Mouse (Mus musculus): ENCODE measurements around the gene Rab37. TPM values are rescaled to one million over a fixed set of nuclear protein-coding genes. Genes with fewer than 3 reads are reported as not detected.

Rab37 gene
- polyA plus RNA-seq, 1 experiment from 2014 or later, result 1.5 TPM

- H3K36me3 ChIP-seq (ENCODE audit: control insufficient read depth, insufficient read depth, low read length), result no peaks in the 10 kb centered on the region
- H3K27me3 ChIP-seq (ENCODE audit: control insufficient read depth, insufficient read depth, low read depth, low read length), result no peaks in the 10 kb centered on the region
- no peak overlapping the region for H3K4me3 ChIP-seq (ENCODE audit: low read length)
- H3K9me3 ChIP-seq (ENCODE audit: control insufficient read depth, low read length), result no peaks in the 10 kb centered on the region
- H3K9ac ChIP-seq (ENCODE audit: low read length), result no peak overlapping the region
- H3K27ac ChIP-seq (ENCODE audit: low read length), result no peak overlapping the region
- 80% methylated on average over 6 of the region's 6 CpGs for WGBS
- no peak for ATAC-seq (ENCODE audit: low read depth)
- no peak overlapping the region for H3K4me2 ChIP-seq (ENCODE audit: low read depth, low read length)
- H3K4me1 ChIP-seq (replicated peaks; ENCODE audit: control insufficient read depth, insufficient read depth, low read length), result peaks cover 11% of the 10 kb centered on the region
Measured at GRCm38 (mm10) chr11:115189304-115189703, 98.1 kb downstream of the Rab37 start.

- Histone ChIP-seq H3K36me3 (ENCODE audit: control insufficient read depth, insufficient read depth, low read length) (0 out of 2 replicates have a peak, but pooled peaks cover under 1% of the 10 kb centered on the region), H3K4me1 (replicated peaks; ENCODE audit: control insufficient read depth, insufficient read depth, low read length) (peaks cover 11% of the 10 kb centered on the region), H3K27me3 (ENCODE audit: control insufficient read depth, insufficient read depth, low read depth, low read length) (no peaks in the 10 kb centered on the region), H3K9me3 (ENCODE audit: control insufficient read depth, low read length) (no peaks in the 10 kb centered on the region), H3K27ac (ENCODE audit: low read length) (peak overlapping the region; percentile 67), H3K4me2 (ENCODE audit: low read depth, low read length) (no peak overlapping the region), H3K4me3 (ENCODE audit: low read length) (no peak overlapping the region), H3K9ac (ENCODE audit: low read length) (0 out of 2 replicates have a peak overlapping the region, but pooled peaks have one; percentile 28)
- peak; percentile 37 for ATAC-seq (ENCODE audit: low read depth)
- WGBS, result 37% methylated on average over 9 of the region's 9 CpGs
Measured at GRCm38 (mm10) chr11:115192180-115192579, 100.9 kb downstream of the Rab37 start.

- H3K36me3 ChIP-seq (ENCODE audit: control insufficient read depth, insufficient read depth, low read length), result peaks cover 2% of the 10 kb centered on the region; the same call in 1 of the 2 replicates
- no peak for ATAC-seq (ENCODE audit: low read depth)
- no peaks in the 10 kb centered on the region for H3K9me3 ChIP-seq (ENCODE audit: control insufficient read depth, low read length)
- H3K4me1 ChIP-seq (replicated peaks; ENCODE audit: control insufficient read depth, insufficient read depth, low read length), result peaks cover 5% of the 10 kb centered on the region; the same call in 1 of the 2 replicates
- WGBS, result 72% methylated on average over 6 of the region's 6 CpGs
- no peak overlapping the region for H3K4me3 ChIP-seq (ENCODE audit: low read length)
- no peak overlapping the region for H3K27ac ChIP-seq (ENCODE audit: low read length)
- H3K9ac ChIP-seq (ENCODE audit: low read length), result no peak overlapping the region
- H3K4me2 ChIP-seq (ENCODE audit: low read depth, low read length), result no peak overlapping the region
- no peaks in the 10 kb centered on the region for H3K27me3 ChIP-seq (ENCODE audit: control insufficient read depth, insufficient read depth, low read depth, low read length)
Measured at GRCm38 (mm10) chr11:115194693-115195092, 103.5 kb downstream of the Rab37 start.

GRCm38 (mm10) chr11:115195933-115196332, 104.7 kb downstream of the Rab37 start:
- Histone ChIP-seq H3K9ac (ENCODE audit: low read length) (no peak overlapping the region), H3K4me1 (replicated peaks; ENCODE audit: control insufficient read depth, insufficient read depth, low read length) (peaks cover 5% of the 10 kb centered on the region; the same call in 1 of the 2 replicates), H3K36me3 (ENCODE audit: control insufficient read depth, insufficient read depth, low read length) (peaks cover 2% of the 10 kb centered on the region; the same call in 1 of the 2 replicates), H3K4me3 (ENCODE audit: low read length) (no peak overlapping the region), H3K27me3 (ENCODE audit: control insufficient read depth, insufficient read depth, low read depth, low read length) (no peaks in the 10 kb centered on the region), H3K9me3 (ENCODE audit: control insufficient read depth, low read length) (no peaks in the 10 kb centered on the region), H3K27ac (ENCODE audit: low read length) (no peak overlapping the region), H3K4me2 (ENCODE audit: low read depth, low read length) (no peak overlapping the region)
- no peak for ATAC-seq (ENCODE audit: low read depth)
- WGBS, result 58% methylated on average over 5 of the region's 5 CpGs

GRCm38 (mm10) chr11:115197558-115197957, 106.3 kb downstream of the Rab37 start:
- Histone ChIP-seq H3K4me3 (ENCODE audit: low read length) (no peak overlapping the region), H3K4me2 (ENCODE audit: low read depth, low read length) (no peak overlapping the region), H3K27me3 (ENCODE audit: control insufficient read depth, insufficient read depth, low read depth, low read length) (no peaks in the 10 kb centered on the region), H3K4me1 (replicated peaks; ENCODE audit: control insufficient read depth, insufficient read depth, low read length) (no peaks in the 10 kb centered on the region), H3K9me3 (ENCODE audit: control insufficient read depth, low read length) (no peaks in the 10 kb centered on the region), H3K36me3 (ENCODE audit: control insufficient read depth, insufficient read depth, low read length) (peaks cover 4% of the 10 kb centered on the region; the same call in 1 of the 2 replicates), H3K27ac (ENCODE audit: low read length) (no peak overlapping the region), H3K9ac (ENCODE audit: low read length) (no peak overlapping the region)
- 71% methylated on average over 8 of the region's 8 CpGs for WGBS
- ATAC-seq (ENCODE audit: low read depth), result no peak

GRCm38 (mm10) chr11:115198932-115199384, 107.7 kb downstream of the Rab37 start:
- no peak overlapping the region for H3K4me3 ChIP-seq (ENCODE audit: low read length)
- H3K9ac ChIP-seq (ENCODE audit: low read length), result no peak overlapping the region
- no peak overlapping the region for H3K27ac ChIP-seq (ENCODE audit: low read length)
- peaks cover 4% of the 10 kb centered on the region; the same call in 1 of the 2 replicates for H3K36me3 ChIP-seq (ENCODE audit: control insufficient read depth, insufficient read depth, low read length)
- WGBS, result 41% methylated on average over 12 of the region's 12 CpGs
- no peaks in the 10 kb centered on the region for H3K4me1 ChIP-seq (replicated peaks; ENCODE audit: control insufficient read depth, insufficient read depth, low read length)
- no peaks in the 10 kb centered on the region for H3K9me3 ChIP-seq (ENCODE audit: control insufficient read depth, low read length)
- no peak for ATAC-seq (ENCODE audit: low read depth)
- no peak overlapping the region for H3K4me2 ChIP-seq (ENCODE audit: low read depth, low read length)
- no peaks in the 10 kb centered on the region; the same call in 1 of the 2 replicates for H3K27me3 ChIP-seq (ENCODE audit: control insufficient read depth, insufficient read depth, low read depth, low read length)

- H3K27ac ChIP-seq (ENCODE audit: low read length), result no peak overlapping the region
- H3K4me3 ChIP-seq (ENCODE audit: low read length), result no peak overlapping the region
- H3K4me1 ChIP-seq (replicated peaks; ENCODE audit: control insufficient read depth, insufficient read depth, low read length), result no peaks in the 10 kb centered on the region
- peaks cover 4% of the 10 kb centered on the region; the same call in 1 of the 2 replicates for H3K36me3 ChIP-seq (ENCODE audit: control insufficient read depth, insufficient read depth, low read length)
- H3K9ac ChIP-seq (ENCODE audit: low read length), result no peak overlapping the region
- H3K4me2 ChIP-seq (ENCODE audit: low read depth, low read length), result no peak overlapping the region
- H3K27me3 ChIP-seq (ENCODE audit: control insufficient read depth, insufficient read depth, low read depth, low read length), result no peaks in the 10 kb centered on the region; the same call in 1 of the 2 replicates
- H3K9me3 ChIP-seq (ENCODE audit: control insufficient read depth, low read length), result no peaks in the 10 kb centered on the region
- no peak for ATAC-seq (ENCODE audit: low read depth)
- 85% methylated on average over 4 of the region's 4 CpGs for WGBS
Measured at GRCm38 (mm10) chr11:115200520-115200919, 109.3 kb downstream of the Rab37 start.

- H3K4me1 ChIP-seq (replicated peaks; ENCODE audit: control insufficient read depth, insufficient read depth, low read length), result no peaks in the 10 kb centered on the region
- H3K27me3 ChIP-seq (ENCODE audit: control insufficient read depth, insufficient read depth, low read depth, low read length), result no peaks in the 10 kb centered on the region; the same call in 1 of the 2 replicates
- H3K27ac ChIP-seq (ENCODE audit: low read length), result no peak overlapping the region
- no peaks in the 10 kb centered on the region for H3K9me3 ChIP-seq (ENCODE audit: control insufficient read depth, low read length)
- no peak overlapping the region for H3K4me2 ChIP-seq (ENCODE audit: low read depth, low read length)
- H3K36me3 ChIP-seq (ENCODE audit: control insufficient read depth, insufficient read depth, low read length), result peaks cover 2% of the 10 kb centered on the region; the same call in 1 of the 2 replicates
- no peak overlapping the region for H3K9ac ChIP-seq (ENCODE audit: low read length)
- H3K4me3 ChIP-seq (ENCODE audit: low read length), result no peak overlapping the region
- peak; percentile 83 for ATAC-seq (ENCODE audit: low read depth)
- WGBS, result 14% methylated on average over 12 of the region's 12 CpGs
Measured at GRCm38 (mm10) chr11:115202316-115202715, 111.1 kb downstream of the Rab37 start.

- no peak overlapping the region for H3K4me2 ChIP-seq (ENCODE audit: low read depth, low read length)
- WGBS, result 90% methylated on average over 9 of the region's 9 CpGs
- no peak overlapping the region for H3K4me3 ChIP-seq (ENCODE audit: low read length)
- no peak; the same call in 1 of the 2 replicates for ATAC-seq (ENCODE audit: low read depth)
- H3K27ac ChIP-seq (ENCODE audit: low read length), result no peak overlapping the region
- no peaks in the 10 kb centered on the region for H3K4me1 ChIP-seq (replicated peaks; ENCODE audit: control insufficient read depth, insufficient read depth, low read length)
- no peaks in the 10 kb centered on the region for H3K9me3 ChIP-seq (ENCODE audit: control insufficient read depth, low read length)
- H3K36me3 ChIP-seq (ENCODE audit: control insufficient read depth, insufficient read depth, low read length), result peaks cover 2% of the 10 kb centered on the region; the same call in 1 of the 2 replicates
- H3K27me3 ChIP-seq (ENCODE audit: control insufficient read depth, insufficient read depth, low read depth, low read length), result no peaks in the 10 kb centered on the region; the same call in 1 of the 2 replicates
- H3K9ac ChIP-seq (ENCODE audit: low read length), result no peak overlapping the region
Measured at GRCm38 (mm10) chr11:115202756-115203155, 111.5 kb downstream of the Rab37 start.
